Mouse (Mus musculus): ENCODE results near the gene Mgll.

GRCm38 (mm10) chr6:88811880-88812400 is 87.7 kb downstream of the Mgll start:
- TF ChIP-seq CTCF (conservative IDR thresholded peaks at IDR 0.05; ENCODE audit: low read length) = no peak
- no peak for TF ChIP-seq NANOG (IDR thresholded peaks at IDR 0.05; ENCODE audit: borderline replicate concordance, low read length)
